Mouse (Mus musculus) bone marrow, adult 2 months (tissue): ENCODE data around the gene Wdr62.

Source experiments
- CTCF ChIP-seq: fragments of 200-500 bp; IDR thresholded peaks from 2 replicates; pipeline ENCODE4 v1.5.1; 2011; ENCODE audit warnings: low read length, control low read depth; ENCODE audit not compliant: control insufficient read depth, insufficient read depth
- POLR2A ChIP-seq: fragments of 200-500 bp; IDR thresholded peaks from 2 replicates; pipeline ENCODE4 v1.6.1; 2011; ENCODE audit warnings: low read depth, mild to moderate bottlenecking, control low read depth, low read length, borderline replicate concordance; ENCODE audit not compliant: control insufficient read depth

DNA sequence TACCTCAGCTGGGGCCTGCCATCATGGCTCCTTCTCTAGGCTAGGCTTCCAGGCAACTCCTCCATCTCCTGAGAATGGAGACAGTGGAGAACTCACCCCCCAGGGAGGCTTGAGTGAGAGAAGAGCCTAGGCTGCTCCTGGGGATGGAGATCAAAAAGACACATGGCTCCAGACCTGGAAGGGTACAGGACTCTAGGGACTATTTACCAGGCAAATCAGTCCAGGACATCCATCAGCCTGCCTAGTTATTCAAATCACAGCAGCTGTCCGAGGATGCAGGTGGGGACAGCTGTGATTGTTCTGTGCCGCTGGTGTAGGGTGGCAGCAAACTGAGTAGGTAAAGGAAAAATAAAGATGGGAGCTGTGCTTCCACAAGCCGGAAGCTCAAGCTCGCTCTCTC lies 44.6 kb downstream of the Wdr62 start, which contains the start of gene Ovol3:
- no peak for TF ChIP-seq CTCF
- TF ChIP-seq POLR2A = no peak
